Mouse (Mus musculus) stomach, embryonic 14.5 days (tissue): ENCODE data around the gene Clspn. TPM values are rescaled to one million over a fixed set of nuclear protein-coding genes. Genes with fewer than 3 reads are reported as not detected.

Experiments used
- ATAC-seq: fragments of 200-750 bp; cut with Nextera tagmentation; 2 replicates; pipeline ENCODE4 v1.8.0; 2017; ENCODE audit warnings: low read depth, moderate TSS enrichment; ENCODE audit not compliant: insufficient number of reproducible peaks, insufficient read depth, low FRiP score
- H3K27ac ChIP-seq: fragments of 300-500 bp; sonication (generic); 2 replicates; pipeline ENCODE4 v1.5.1; 2014; ENCODE audit warnings: mild to moderate bottlenecking, low read length, moderate library complexity, mixed read lengths
- H3K27me3 ChIP-seq: fragments of 300-500 bp; sonication (generic); 2 replicates; pipeline ENCODE4 v1.6.1; 2014; ENCODE audit warnings: low read length, control low read depth, mixed read lengths; ENCODE audit not compliant: control insufficient read depth, insufficient read depth
- H3K36me3 ChIP-seq: fragments of 300-500 bp; sonication (generic); 2 replicates; pipeline ENCODE4 v1.6.1; 2014; ENCODE audit warnings: mild to moderate bottlenecking, control low read depth, low read length, moderate library complexity, mixed read lengths; ENCODE audit not compliant: control insufficient read depth, insufficient read depth
- H3K4me1 ChIP-seq: fragments of 300-500 bp; sonication (generic); 2 replicates; pipeline ENCODE4 v1.6.1; 2014; ENCODE audit warnings: low read length, control low read depth, mixed read lengths; ENCODE audit not compliant: control insufficient read depth, insufficient read depth
- H3K4me2 ChIP-seq: fragments of 300-500 bp; sonication (generic); replicated peaks from 2 replicates; pipeline ENCODE4 v1.6.1; 2014; ENCODE audit warnings: low read depth, low read length, control low read depth
- H3K4me3 ChIP-seq: fragments of 300-500 bp; sonication (generic); 2 replicates; pipeline ENCODE4 v1.5.1; 2014; ENCODE audit warnings: low read depth, low read length, control low read depth
- H3K9ac ChIP-seq: fragments of 300-500 bp; sonication (generic); replicated peaks from 2 replicates; pipeline ENCODE4 v1.6.1; 2014; ENCODE audit warnings: low read depth, mild to moderate bottlenecking, control low read depth, low read length, moderate library complexity, mixed read lengths
- H3K9me3 ChIP-seq: fragments of 300-500 bp; sonication (generic); 2 replicates; pipeline ENCODE4 v1.6.1; 2016; ENCODE audit warnings: low read depth, low read length, control low read depth; ENCODE audit not compliant: control insufficient read depth
- WGBS: fragments of 180-500 bp; shearing (Covaris S2); extraction: QIAGEN DNeasy Blood & Tissue Kit; methylation state at CpG from one replicate; pipeline ENCODE4 v1.1.7; 2014; 5-methylcytosine and 5-hydroxymethylcytosine counted together
- polyA plus RNA-seq: library from polyadenylated mRNA; unstranded; fragments of >200 nt; fragmentation: Nextera tagmentation; extraction: Ambion mirVana; gene quantifications from 2 replicates; pipeline ENCODE4 v1.2.1, GENCODE M21; 2014

Clspn gene
- polyA plus RNA-seq, 1 experiment from 2014 or later = 49.4 TPM

GRCm38 (mm10) chr4:126605751-126606150 lies 49.0 kb downstream of the Clspn start:
- H3K27me3 ChIP-seq = no peaks in the 10 kb centered on the region
- H3K9me3 ChIP-seq = no peaks in the 10 kb centered on the region
- no peak overlapping the region for H3K27ac ChIP-seq
- no peaks in the 10 kb centered on the region for H3K36me3 ChIP-seq
- H3K4me1 ChIP-seq = no peaks in the 10 kb centered on the region
- H3K4me3 ChIP-seq = no peak overlapping the region
- no peak overlapping the region for H3K4me2 ChIP-seq
- 81% methylated on average over 4 of the region's 4 CpGs for WGBS
- ATAC-seq = no peak
- no peak overlapping the region for H3K9ac ChIP-seq

- H3K36me3 ChIP-seq = no peaks in the 10 kb centered on the region; the same call in 1 of the 2 replicates
- no peaks in the 10 kb centered on the region for H3K27me3 ChIP-seq
- peak within 1 kb of the TSS; percentile 61 for H3K9ac ChIP-seq
- H3K4me1 ChIP-seq = no peaks in the 10 kb centered on the region
- ATAC-seq = peak; percentile 88
- no peaks in the 10 kb centered on the region for H3K9me3 ChIP-seq
- H3K4me3 ChIP-seq = peak within 1 kb of the TSS; percentile 58
- H3K4me2 ChIP-seq = peak within 1 kb of the TSS; percentile 70
- under 1% methylated on average over 48 of the region's 48 CpGs for WGBS
- peak within 1 kb of the TSS; percentile 48; the same call in 1 of the 2 replicates for H3K27ac ChIP-seq
Measured at GRCm38 (mm10) chr4:126609606-126610181, 53.0 kb downstream of the Clspn start, which contains the start of gene 5730409E04Rik. TSS of gene 5730409E04Rik (plus strand) at chr4:126609818.

GRCm38 (mm10) chr4:126611991-126612390 lies 55.3 kb downstream of the Clspn start:
- H3K9ac ChIP-seq = no peak overlapping the region
- no peaks in the 10 kb centered on the region for H3K9me3 ChIP-seq
- 89% methylated on average over 17 of the region's 17 CpGs for WGBS
- H3K36me3 ChIP-seq = no peaks in the 10 kb centered on the region; the same call in 1 of the 2 replicates
- no peaks in the 10 kb centered on the region for H3K4me1 ChIP-seq
- H3K27me3 ChIP-seq = no peaks in the 10 kb centered on the region
- H3K4me3 ChIP-seq = no peak overlapping the region
- no peak overlapping the region for H3K27ac ChIP-seq
- ATAC-seq = no peak
- H3K4me2 ChIP-seq = no peak overlapping the region

DNA sequence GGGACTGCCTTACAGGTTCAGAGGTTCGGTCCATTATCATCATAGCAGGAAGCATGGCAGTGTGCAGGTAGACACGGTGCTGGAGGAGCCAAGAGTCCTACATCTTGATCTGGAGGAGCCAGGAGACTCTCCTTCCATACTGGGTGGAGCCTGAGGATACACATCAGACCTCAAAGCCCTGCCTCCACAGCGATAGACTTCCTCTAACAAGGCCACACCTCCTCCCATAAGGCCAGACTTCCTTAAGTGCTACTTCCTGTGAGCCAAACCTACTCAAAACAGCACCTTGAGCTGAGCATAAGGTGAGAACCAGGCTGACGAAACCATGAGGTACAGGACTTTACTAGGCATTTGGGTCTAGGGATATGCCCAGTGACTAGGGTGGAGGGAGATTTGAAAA lies 59.6 kb downstream of the Clspn start:
- Histone ChIP-seq H3K9me3 (no peaks in the 10 kb centered on the region), H3K4me2 (no peak overlapping the region), H3K27ac (no peak overlapping the region), H3K9ac (no peak overlapping the region), H3K36me3 (no peaks in the 10 kb centered on the region; the same call in 1 of the 2 replicates), H3K4me1 (no peaks in the 10 kb centered on the region; the same call in 1 of the 2 replicates), H3K27me3 (0 out of 2 replicates have a peak, but pooled peaks cover 3% of the 10 kb centered on the region), H3K4me3 (no peak overlapping the region)
- WGBS = 81% methylated on average over 4 of the region's 4 CpGs
- no peak for ATAC-seq

GRCm38 (mm10) chr4:126619691-126620330 lies 63.1 kb downstream of the Clspn start:
- Histone ChIP-seq H3K27me3 (0 out of 2 replicates have a peak, but pooled peaks cover 3% of the 10 kb centered on the region), H3K4me1 (no peaks in the 10 kb centered on the region; the same call in 1 of the 2 replicates), H3K27ac (no peak overlapping the region), H3K36me3 (no peaks in the 10 kb centered on the region), H3K4me2 (peak overlapping the region; percentile 58), H3K4me3 (peak overlapping the region; percentile 28), H3K9me3 (no peaks in the 10 kb centered on the region), H3K9ac (peak overlapping the region; percentile 30; the same call in 1 of the 2 replicates)
- ATAC-seq = 0 out of 2 replicates have a peak, but pooled peaks have one; percentile 49
- WGBS = 5% methylated on average over 33 of the region's 33 CpGs

DNA sequence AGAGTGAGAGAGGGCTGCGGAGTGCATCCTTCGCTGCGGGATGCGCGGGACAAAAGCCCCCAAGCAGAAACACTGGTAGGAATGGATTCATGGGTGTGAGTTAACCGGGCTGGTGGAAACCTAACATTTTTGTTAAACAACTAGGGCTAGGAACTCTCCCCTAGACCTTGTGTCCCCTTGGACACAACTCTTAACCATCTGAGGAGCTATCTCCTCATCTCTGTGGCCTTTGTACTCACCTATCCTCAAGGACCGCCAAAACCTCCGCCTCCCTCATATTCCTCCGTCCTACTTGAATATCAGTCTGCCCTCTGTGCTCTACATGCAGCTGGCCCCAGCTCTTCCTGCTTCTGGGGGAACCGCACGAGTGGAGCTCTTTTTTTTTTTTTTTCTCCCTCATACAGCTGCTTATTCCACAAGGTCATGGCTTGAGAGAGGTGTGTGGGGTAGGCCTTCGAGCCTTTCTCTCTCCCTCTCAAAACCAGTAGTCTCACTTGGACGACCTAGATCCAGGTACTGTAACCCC lies 63.7 kb downstream of the Clspn start:
- H3K4me2 ChIP-seq = peak overlapping the region; percentile 58
- no peaks in the 10 kb centered on the region; the same call in 1 of the 2 replicates for H3K4me1 ChIP-seq
- 21% methylated on average over 13 of the region's 13 CpGs for WGBS
- H3K27ac ChIP-seq = no peak overlapping the region
- no peaks in the 10 kb centered on the region for H3K36me3 ChIP-seq
- H3K9ac ChIP-seq = 0 out of 2 replicates have a peak overlapping the region, but pooled peaks have one; percentile 30
- no peaks in the 10 kb centered on the region for H3K9me3 ChIP-seq
- peak overlapping the region; percentile 28 for H3K4me3 ChIP-seq
- ATAC-seq = no peak
- 0 out of 2 replicates have a peak, but pooled peaks cover 3% of the 10 kb centered on the region for H3K27me3 ChIP-seq

GRCm38 (mm10) chr4:126627021-126627681 lies 70.4 kb downstream of the Clspn start:
- WGBS = 3% methylated on average over 23 of the region's 23 CpGs
- peaks cover 3% of the 10 kb centered on the region; the same call in 1 of the 2 replicates for H3K4me1 ChIP-seq
- peak overlapping the region; percentile 12; the same call in 1 of the 2 replicates for H3K4me3 ChIP-seq
- no peaks in the 10 kb centered on the region for H3K27me3 ChIP-seq
- no peak overlapping the region for H3K9ac ChIP-seq
- no peak for ATAC-seq
- 0 out of 2 replicates have a peak overlapping the region, but pooled peaks have one; percentile 7 for H3K27ac ChIP-seq
- no peaks in the 10 kb centered on the region for H3K36me3 ChIP-seq
- H3K4me2 ChIP-seq = peak overlapping the region; percentile 33
- H3K9me3 ChIP-seq = no peaks in the 10 kb centered on the region

DNA sequence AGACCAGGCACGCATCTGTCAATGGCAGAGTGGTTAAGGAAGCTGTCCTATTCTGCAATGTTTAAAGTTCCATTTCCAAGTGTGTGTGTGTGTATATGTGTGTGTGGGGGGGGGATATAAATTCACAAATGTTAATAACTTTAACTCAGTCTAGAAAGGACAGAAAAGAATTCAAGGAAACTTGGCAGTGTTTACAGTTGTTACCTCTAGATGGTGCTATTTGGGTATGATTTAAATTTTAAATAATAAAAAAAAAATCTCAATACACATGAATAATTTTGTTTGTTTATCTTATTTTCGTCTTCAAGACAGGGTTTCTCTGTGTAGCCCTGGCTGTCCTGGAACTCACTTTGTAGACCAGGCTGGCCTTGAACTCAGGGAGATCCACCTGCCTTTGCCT lies 75.2 kb downstream of the Clspn start:
- WGBS = 51% methylated on average over 2 of the region's 2 CpGs
- H3K4me1 ChIP-seq = peaks cover 2% of the 10 kb centered on the region; the same call in 1 of the 2 replicates

More for the DNA sequence above, 75.2 kb downstream of the Clspn start:
- no peak overlapping the region for H3K4me2 ChIP-seq
- no peak overlapping the region for H3K27ac ChIP-seq
- H3K36me3 ChIP-seq = no peaks in the 10 kb centered on the region
- H3K4me3 ChIP-seq = no peak overlapping the region
- no peak overlapping the region for H3K9ac ChIP-seq
- H3K27me3 ChIP-seq = no peaks in the 10 kb centered on the region
- H3K9me3 ChIP-seq = no peaks in the 10 kb centered on the region
- ATAC-seq = no peak
